ENCODE assay signal across 8 mouse cellular contexts in genomic region chr17:80620786-80621423, GRCm38 (mm10). TPM values are rescaled to one million over a fixed set of nuclear protein-coding genes. Genes with fewer than 3 reads are reported as not detected.
DNase-seq lines count a peak whose midpoint lies in the region; ATAC-seq lines count a peak whose summit lies in the region.

No protein-coding gene starts in this region.

- no peaks in the 10 kb centered on the region for H3K27me3 ChIP-seq in intestine, embryonic 16.5 days (replicated peaks; ENCODE audit: control insufficient read depth, insufficient read depth, low read length)
- H3K27me3 ChIP-seq in limb, embryonic 13.5 days = no peaks in the 10 kb centered on the region
- H3K27me3 ChIP-seq in splenic B cell, adult 2 months (ENCODE audit: control insufficient read depth, insufficient read depth, low read length, poor library complexity, severe bottlenecking) = no peaks in the 10 kb centered on the region

- H3K4me1 ChIP-seq in intestine, embryonic 16.5 days (ENCODE audit: control insufficient read depth, insufficient read depth, low read length) = no peaks in the 10 kb centered on the region
- no peaks in the 10 kb centered on the region for H3K4me1 ChIP-seq in limb, embryonic 13.5 days

- 56% methylated on average over 5 of the region's 5 CpGs for WGBS in intestine, embryonic 16.5 days
- WGBS in limb, embryonic 13.5 days = 47% methylated on average over 5 of the region's 5 CpGs

- no peak overlapping the region for H3K4me2 ChIP-seq in intestine, embryonic 16.5 days (ENCODE audit: low read depth, low read length)
- no peak overlapping the region for H3K4me2 ChIP-seq in limb, embryonic 13.5 days (replicated peaks)

- H3K27ac ChIP-seq in intestine, embryonic 16.5 days (ENCODE audit: low read length) = no peak overlapping the region
- H3K27ac ChIP-seq in limb, embryonic 13.5 days = no peak overlapping the region

- H3K9ac ChIP-seq in intestine, embryonic 16.5 days (ENCODE audit: low read depth, low read length) = no peak overlapping the region
- no peak overlapping the region for H3K9ac ChIP-seq in limb, embryonic 13.5 days

- H3K4me3 ChIP-seq in intestine, embryonic 16.5 days (ENCODE audit: low read length) = no peak overlapping the region
- no peak overlapping the region for H3K4me3 ChIP-seq in limb, embryonic 13.5 days

- peak; percentile 76 to 79 for DNase-seq in left cerebral cortex, adult 18-20 months (ENCODE audit: low spot score in 2 of 2)
- DNase-seq in left cerebral cortex, adult 11 months (ENCODE audit: low spot score) = no peak
- DNase-seq in cerebellum, adult 9-11 months = peak; percentile 73
- peak; percentile 26 to 61 for DNase-seq in frontal cortex, postnatal 10 days (ENCODE audit: low spot score in 2 of 2)
- peak; percentile 69 for DNase-seq in splenic B cell, adult 2 months (ENCODE audit: low read depth, low spot score)

- H3K9me3 ChIP-seq in intestine, embryonic 16.5 days (ENCODE audit: control insufficient read depth, low read length) = no peaks in the 10 kb centered on the region
- no peaks in the 10 kb centered on the region for H3K9me3 ChIP-seq in limb, embryonic 13.5 days

- ATAC-seq in intestine, embryonic 16.5 days = peak; percentile 46; the same call in 1 of the 2 replicates
- peak; percentile 54; the same call in 1 of the 2 replicates for ATAC-seq in limb, embryonic 13.5 days (ENCODE audit: low FRiP score, low read depth)
- peak; percentile 68; the same call in 1 of the 2 replicates for ATAC-seq in monocyte, adult 5-6 weeks (replicated peaks; ENCODE audit: insufficient number of reproducible peaks, low FRiP score, low TSS enrichment, poor library complexity, severe bottlenecking)

- H3K36me3 ChIP-seq in intestine, embryonic 16.5 days (ENCODE audit: control insufficient read depth, insufficient read depth, low read length) = no peaks in the 10 kb centered on the region
- peaks cover 37% of the 10 kb centered on the region for H3K36me3 ChIP-seq in limb, embryonic 13.5 days
- no peaks in the 10 kb centered on the region; the same call in 1 of the 2 replicates for H3K36me3 ChIP-seq in splenic B cell, adult 2 months (ENCODE audit: control insufficient read depth, insufficient read depth, low read length, poor library complexity, severe bottlenecking)

RNA-seq across cellular contexts. Expression of gene Cdkl4, which starts 43.3 kb away (rescaled TPM):
- total RNA-seq in left cerebral cortex, adult 18-20 months (2021) = 10 to 100 TPM; 16.5 to 19.1 TPM
- 0.38 and 0.46 TPM in 2 replicates for polyA plus RNA-seq in intestine, embryonic 16.5 days (2015; fragmentation: Nextera tagmentation; extraction: Ambion mirVana)
- polyA plus RNA-seq in limb, embryonic 13.5 days (2015; fragmentation: Nextera tagmentation; extraction: Ambion mirVana) = 0.63 and 0.73 TPM in 2 replicates
- total RNA-seq in monocyte, adult 5-6 weeks (2017) = 0.29 to 1.4 TPM (median 0.38 TPM) in 3 replicates
